Mouse (Mus musculus): ENCODE results near the gene Nucks1. TPM values are rescaled to one million over a fixed set of nuclear protein-coding genes. Genes with fewer than 3 reads are reported as not detected.
"Not testable (repeated sequence)": the region's sequence is repeated elsewhere in the genome, so short reads cannot be mapped to it uniquely, and the experiment has no call there.

Gene Nucks1
- 10 to 100 TPM; 53.8 to 53.9 TPM for total RNA-seq (2021)
- long read RNA-seq, experiment 1, full-length matches to known transcripts: 5 of 9 reads
- long read RNA-seq, experiment 1, partial matches to known transcripts: 0 of 9 reads
- long read RNA-seq, experiment 1, other reads (novel, unspliced or antisense): 4 of 9 reads
- long read RNA-seq, experiment 2, full-length matches to known transcripts: 9 of 16 reads
- long read RNA-seq, experiment 2, partial matches to known transcripts: 0 of 16 reads
- long read RNA-seq, experiment 2, other reads (novel, unspliced or antisense): 7 of 16 reads

GRCm38 (mm10) chr1:131910001-131910648 is at the start of gene Nucks1:
Nucks1 (plus strand) TSS chr1:131910534.
- peak; percentile 100 for DNase-seq

GRCm38 (mm10) chr1:131861811-131862210 is 48.5 kb upstream of the Nucks1 start:
- DNase-seq: no peak

- DNase-seq: no peak
Observed at GRCm38 (mm10) chr1:131865596-131865995, 44.7 kb upstream of the Nucks1 start.

- DNase-seq: no peak
Observed at GRCm38 (mm10) chr1:131866304-131866999, 43.9 kb upstream of the Nucks1 start.

- DNase-seq: peak; percentile 88
Observed at GRCm38 (mm10) chr1:131867093-131867945, 43.0 kb upstream of the Nucks1 start, which contains the start of gene Rab29. Rab29 (plus strand) TSS chr1:131867224.

GRCm38 (mm10) chr1:131867946-131868290 is 42.4 kb upstream of the Nucks1 start:
- DNase-seq: no peak

- no peak for DNase-seq
Observed at GRCm38 (mm10) chr1:131869561-131869960, 40.8 kb upstream of the Nucks1 start.

GRCm38 (mm10) chr1:131872856-131873255 is 37.5 kb upstream of the Nucks1 start:
- no peak for DNase-seq

GRCm38 (mm10) chr1:131879816-131880215 is 30.5 kb upstream of the Nucks1 start:
- DNase-seq: no peak

- DNase-seq: no peak
Observed at GRCm38 (mm10) chr1:131882787-131883186, 27.5 kb upstream of the Nucks1 start.

- DNase-seq: no peak
Observed at GRCm38 (mm10) chr1:131886173-131886572, 24.2 kb upstream of the Nucks1 start.

- DNase-seq: no peak
Observed at GRCm38 (mm10) chr1:131886641-131887040, 23.7 kb upstream of the Nucks1 start.

GRCm38 (mm10) chr1:131890043-131890658 is 20.2 kb upstream of the Nucks1 start:
- no peak for DNase-seq

- no peak for DNase-seq
Observed at GRCm38 (mm10) chr1:131891436-131891835, 18.9 kb upstream of the Nucks1 start.

- no peak for DNase-seq
Observed at GRCm38 (mm10) chr1:131902679-131903078, 7.7 kb upstream of the Nucks1 start.

- DNase-seq: no peak
Observed at GRCm38 (mm10) chr1:131903251-131903650, 7.1 kb upstream of the Nucks1 start.

- DNase-seq: no peak
Observed at GRCm38 (mm10) chr1:131905497-131905896, 4.8 kb upstream of the Nucks1 start.

- DNase-seq: no peak
Observed at GRCm38 (mm10) chr1:131908456-131908855, 1.9 kb upstream of the Nucks1 start.

- not testable (repeated sequence) for DNase-seq
Observed at GRCm38 (mm10) chr1:131909236-131909635, 1.1 kb upstream of the Nucks1 start.

- DNase-seq: peak; percentile 82
Observed at GRCm38 (mm10) chr1:131910674-131911558, 582 bp downstream of the Nucks1 start.

- no peak for DNase-seq
Observed at GRCm38 (mm10) chr1:131917634-131918033, 7.3 kb downstream of the Nucks1 start.
